Mouse (Mus musculus): ENCODE data around the gene Dennd4c.
"Not testable (repeated sequence)": the region's sequence is repeated elsewhere in the genome, so short reads cannot be mapped to it uniquely, and the experiment has no call there.

The Dennd4c gene

GRCm38 (mm10) chr4:86777587-86777986 is 29.2 kb downstream of the Dennd4c start:
- no peak for DNase-seq (ENCODE audit: low spot score in 2 of 2)

- DNase-seq (ENCODE audit: low spot score in 2 of 2), result no peak
These were observed 62.2 kb downstream of the Dennd4c start for GRCm38 (mm10) chr4:86810604-86811003.

GRCm38 (mm10) chr4:86814850-86815249 is 66.5 kb downstream of the Dennd4c start:
- DNase-seq (ENCODE audit: low spot score in 2 of 2), result no peak

GRCm38 (mm10) chr4:86823169-86823568 is 74.8 kb downstream of the Dennd4c start:
- peak; percentile 22 to 40 for DNase-seq (ENCODE audit: low spot score in 2 of 2)

GRCm38 (mm10) chr4:86825143-86825542 is 76.8 kb downstream of the Dennd4c start:
- no peak for DNase-seq (ENCODE audit: low spot score in 2 of 2)

- no peak for DNase-seq (ENCODE audit: low spot score in 2 of 2)
These were observed 83.5 kb downstream of the Dennd4c start for GRCm38 (mm10) chr4:86831896-86832295.

GRCm38 (mm10) chr4:86841141-86841540 is 92.8 kb downstream of the Dennd4c start:
- DNase-seq (ENCODE audit: low spot score in 2 of 2), result not testable (repeated sequence)

GRCm38 (mm10) chr4:86845384-86845783 is 97.0 kb downstream of the Dennd4c start:
- DNase-seq (ENCODE audit: low spot score in 2 of 2), result peak in 1 of 2 experiments; percentile 36

GRCm38 (mm10) chr4:86847246-86847645 is 98.9 kb downstream of the Dennd4c start:
- DNase-seq (ENCODE audit: low spot score in 2 of 2), result no peak

- DNase-seq (ENCODE audit: low spot score in 2 of 2), result no peak
These were observed 103.0 kb downstream of the Dennd4c start for GRCm38 (mm10) chr4:86851331-86851730.

- DNase-seq (ENCODE audit: low spot score in 2 of 2), result no peak
These were observed 103.7 kb downstream of the Dennd4c start for GRCm38 (mm10) chr4:86852018-86852417.

- peak in 1 of 2 experiments; percentile 21 for DNase-seq (ENCODE audit: low spot score in 2 of 2)
These were observed 104.6 kb downstream of the Dennd4c start for GRCm38 (mm10) chr4:86852813-86853590.

GRCm38 (mm10) chr4:86856304-86857112 is 108.2 kb downstream of the Dennd4c start:
- DNase-seq (ENCODE audit: low spot score in 2 of 2), result no peak

- peak; percentile 95 to 96 for DNase-seq (ENCODE audit: low spot score in 2 of 2)
These were observed 109.0 kb downstream of the Dennd4c start, which contains the start of gene Rps6 for GRCm38 (mm10) chr4:86857113-86858069. TSS of gene Rps6 (minus strand) at chr4:86857412.

GRCm38 (mm10) chr4:86858070-86858440 is 109.7 kb downstream of the Dennd4c start:
- no peak for DNase-seq (ENCODE audit: low spot score in 2 of 2)

GRCm38 (mm10) chr4:86864087-86864486 is 115.7 kb downstream of the Dennd4c start:
- no peak for DNase-seq (ENCODE audit: low spot score in 2 of 2)

- DNase-seq (ENCODE audit: low spot score in 2 of 2), result no peak
These were observed 123.6 kb downstream of the Dennd4c start for GRCm38 (mm10) chr4:86871988-86872387.

GRCm38 (mm10) chr4:86873072-86873471 is 124.7 kb downstream of the Dennd4c start:
- DNase-seq (ENCODE audit: low spot score in 2 of 2), result no peak

GRCm38 (mm10) chr4:86874146-86874847 is 125.9 kb downstream of the Dennd4c start, which contains the start of gene Acer2:
TSS of gene Acer2 (plus strand) at chr4:86874396.
- peak; percentile 90 to 95 for DNase-seq (ENCODE audit: low spot score in 2 of 2)

- DNase-seq (ENCODE audit: low spot score in 2 of 2), result no peak
These were observed 131.1 kb downstream of the Dennd4c start for GRCm38 (mm10) chr4:86879477-86879876.

GRCm38 (mm10) chr4:86881178-86881577 is 132.8 kb downstream of the Dennd4c start:
- no peak for DNase-seq (ENCODE audit: low spot score in 2 of 2)

Data from urinary bladder, postnatal 36 days (tissue).